Mouse (Mus musculus): ENCODE data around the gene Tpx2.

Gene Tpx2

DNA sequence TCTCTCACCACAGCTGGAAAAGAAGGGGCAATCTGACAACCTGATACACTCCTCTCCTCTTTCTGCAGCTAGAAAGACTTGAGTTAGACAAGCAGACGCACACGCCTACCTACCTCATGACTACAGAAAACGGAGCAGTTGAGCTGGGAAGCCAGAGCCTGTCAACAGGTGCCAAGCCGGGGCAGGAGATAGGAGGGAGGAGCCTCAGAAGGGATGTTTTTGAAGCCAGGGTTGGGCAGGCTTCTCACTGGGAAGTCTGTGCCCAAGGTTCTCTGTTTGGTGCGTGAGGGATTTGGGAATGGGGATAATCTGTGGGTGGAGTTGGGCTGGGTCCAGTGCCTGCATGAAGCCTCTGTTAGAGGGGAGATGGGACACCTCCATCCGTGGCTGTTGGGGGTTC is 63.7 kb downstream of the Tpx2 start:
- DNase-seq (ENCODE audit: inconsistent age in 2 of 2, low spot score in 1 of 2), result no peak

DNA sequence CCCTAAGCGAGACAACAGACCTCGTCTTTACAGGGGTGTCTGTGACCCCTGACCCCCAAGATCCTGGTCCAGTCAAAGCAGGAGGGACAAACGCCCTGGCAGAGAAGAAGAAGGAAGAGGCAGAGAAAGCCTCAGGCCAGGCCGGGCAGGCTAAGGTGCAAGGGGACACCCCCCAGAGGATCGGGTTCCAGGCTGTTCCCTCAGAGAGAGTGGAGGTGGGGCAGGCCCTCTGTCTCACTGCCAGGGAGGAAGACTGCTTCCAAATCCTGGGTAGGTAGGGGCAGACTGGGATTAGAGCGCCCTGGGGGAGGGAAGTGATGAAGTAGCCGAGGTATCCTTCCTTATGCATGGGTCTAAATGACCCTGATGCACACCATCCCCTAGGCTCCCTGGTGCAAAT is 65.7 kb downstream of the Tpx2 start:
- DNase-seq (ENCODE audit: inconsistent age in 2 of 2, low spot score in 1 of 2), result peak in 1 of 2 experiments; percentile 42

DNA sequence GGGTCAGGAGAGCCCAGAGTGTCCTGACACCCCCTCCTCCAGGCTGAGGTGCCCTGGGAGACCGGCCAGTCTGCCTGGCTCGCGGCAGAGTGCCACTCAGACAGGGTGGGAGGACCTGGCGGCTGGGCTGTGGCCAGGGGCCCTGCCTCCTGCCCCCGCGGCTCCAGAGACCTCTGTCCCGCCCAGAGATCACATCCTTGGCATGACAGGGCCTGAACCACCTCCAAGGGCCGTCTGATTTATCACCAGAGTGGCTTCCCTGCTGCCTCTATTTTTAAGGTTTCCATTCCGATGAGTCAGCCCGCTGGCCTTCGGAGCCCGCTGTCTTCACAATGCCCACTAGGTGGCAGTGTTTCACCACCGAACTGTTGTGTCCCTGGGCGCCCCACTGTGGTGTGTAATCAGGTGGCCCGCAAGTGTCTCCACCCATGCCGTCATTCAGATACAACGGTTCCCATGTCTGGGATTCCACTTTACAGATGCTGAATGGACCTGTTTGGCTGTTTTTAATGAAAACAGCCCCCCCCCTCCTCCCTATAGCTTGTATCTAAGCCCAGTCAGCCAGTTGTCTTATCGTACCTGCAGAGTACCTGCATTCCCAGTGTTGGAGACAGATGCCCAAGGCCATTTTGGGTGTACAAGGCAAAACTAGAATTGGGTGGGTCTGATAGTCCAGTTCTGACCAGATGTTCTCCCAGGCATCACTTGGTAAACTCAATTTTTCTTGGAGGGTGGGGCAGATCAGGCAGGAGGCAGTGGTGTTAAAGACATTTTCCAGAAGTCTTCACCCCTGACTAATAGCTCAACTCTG is 66.8 kb downstream of the Tpx2 start:
- peak; percentile 94 to 98 for DNase-seq (ENCODE audit: inconsistent age in 2 of 2, low spot score in 1 of 2)

DNA sequence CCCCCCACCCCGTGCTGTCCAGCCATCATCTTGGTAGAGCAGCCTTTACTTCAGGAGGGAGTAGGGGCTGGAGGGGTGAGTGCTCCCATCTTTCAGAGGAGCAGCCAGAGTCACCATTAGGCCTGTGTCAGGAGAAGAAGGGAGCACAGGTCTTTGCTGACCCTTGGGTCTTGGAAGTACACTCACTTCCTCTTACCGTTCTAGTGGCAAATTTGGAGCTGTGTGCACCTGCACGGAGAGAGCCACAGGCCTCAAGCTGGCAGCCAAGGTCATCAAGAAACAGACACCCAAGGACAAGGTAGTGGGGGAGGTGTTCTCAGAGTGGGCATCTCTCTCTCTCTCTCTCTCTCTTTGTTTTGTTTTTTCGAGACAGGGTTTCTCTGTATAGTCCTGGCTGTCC is 67.7 kb downstream of the Tpx2 start:
- DNase-seq (ENCODE audit: inconsistent age in 2 of 2, low spot score in 1 of 2), result peak in 1 of 2 experiments; percentile 15

DNA sequence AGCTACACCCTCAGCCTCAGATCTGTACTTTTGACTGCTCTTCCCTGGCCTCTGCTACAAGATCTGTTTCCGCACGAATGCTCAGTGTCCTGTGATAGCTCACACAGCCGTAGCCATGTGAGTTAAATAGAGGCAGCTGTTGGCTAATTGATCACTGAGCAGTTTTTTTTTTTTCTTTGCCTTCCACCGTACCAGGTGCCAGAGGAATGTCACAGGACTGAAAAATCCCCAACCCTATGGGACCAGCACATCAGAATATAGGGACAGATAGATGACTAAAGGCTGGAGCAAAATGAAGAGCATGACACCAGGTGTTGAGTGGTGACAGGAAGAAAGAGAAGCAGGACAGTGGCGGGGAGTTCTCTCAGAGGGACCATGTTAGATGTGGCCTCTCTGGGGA is 68.3 kb downstream of the Tpx2 start:
- DNase-seq (ENCODE audit: inconsistent age in 2 of 2, low spot score in 1 of 2), result no peak

DNA sequence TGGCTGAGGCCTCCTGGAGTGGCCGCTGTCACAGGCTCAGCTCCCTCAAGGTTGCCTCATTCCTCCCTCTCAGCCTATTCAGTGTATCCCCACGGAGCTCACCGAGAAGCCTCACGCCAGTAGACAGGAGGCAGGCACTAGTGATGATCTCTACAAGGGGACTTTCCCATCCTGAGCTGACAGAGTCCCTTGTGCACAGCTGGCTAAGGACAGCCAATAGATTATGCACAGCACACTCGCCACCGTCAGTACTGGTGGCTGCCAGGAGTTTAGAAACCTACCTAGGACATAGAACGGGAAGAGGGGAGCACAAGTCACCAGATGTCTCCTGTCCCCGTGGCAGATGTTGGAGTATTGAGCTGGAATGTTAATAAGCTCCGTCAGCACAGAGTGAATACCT is 69.9 kb downstream of the Tpx2 start:
- peak in 1 of 2 experiments; percentile 19 for DNase-seq (ENCODE audit: inconsistent age in 2 of 2, low spot score in 1 of 2)

DNA sequence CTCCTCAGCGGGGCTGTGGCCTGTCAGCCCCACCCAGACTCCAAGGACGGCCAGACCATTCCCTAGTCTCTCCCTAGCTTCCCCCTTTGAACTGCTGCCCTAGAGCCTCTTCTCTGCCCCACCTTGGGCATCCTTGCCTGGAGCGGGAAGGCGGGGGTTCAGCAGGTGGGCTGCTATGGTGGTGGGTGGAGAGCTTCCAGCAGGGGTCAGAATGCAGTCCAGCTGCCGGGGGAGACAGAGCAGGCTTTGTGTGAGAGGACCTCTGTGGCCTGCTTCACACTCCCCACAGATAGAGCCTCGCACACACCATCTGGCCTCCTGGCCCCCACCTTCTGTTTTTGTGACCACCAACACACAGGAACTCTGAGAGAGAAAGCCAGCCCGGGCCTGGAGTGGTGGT is 74.6 kb downstream of the Tpx2 start:
- DNase-seq (ENCODE audit: inconsistent age in 2 of 2, low spot score in 1 of 2), result no peak

DNA sequence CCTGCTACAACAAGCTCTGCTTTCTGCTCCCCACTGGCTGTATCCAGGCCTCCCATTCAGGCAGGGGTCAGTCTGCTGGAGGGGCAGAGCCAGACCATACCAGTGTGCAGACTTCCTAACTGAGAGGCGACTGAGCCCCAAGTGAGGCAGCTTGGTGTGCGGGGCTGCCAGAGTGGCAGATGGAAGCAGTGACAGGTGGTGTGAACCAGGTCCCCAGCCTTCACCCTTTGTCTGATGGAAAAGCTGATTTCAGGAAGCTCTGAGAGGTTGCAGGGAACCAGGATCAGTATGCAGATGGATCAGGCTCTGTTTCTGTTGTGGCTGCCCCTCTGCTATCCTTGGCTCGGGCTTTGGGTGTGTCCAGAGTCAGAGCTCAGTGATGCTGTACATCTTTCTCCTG is 75.9 kb downstream of the Tpx2 start:
- DNase-seq (ENCODE audit: inconsistent age in 2 of 2, low spot score in 1 of 2), result no peak

DNA sequence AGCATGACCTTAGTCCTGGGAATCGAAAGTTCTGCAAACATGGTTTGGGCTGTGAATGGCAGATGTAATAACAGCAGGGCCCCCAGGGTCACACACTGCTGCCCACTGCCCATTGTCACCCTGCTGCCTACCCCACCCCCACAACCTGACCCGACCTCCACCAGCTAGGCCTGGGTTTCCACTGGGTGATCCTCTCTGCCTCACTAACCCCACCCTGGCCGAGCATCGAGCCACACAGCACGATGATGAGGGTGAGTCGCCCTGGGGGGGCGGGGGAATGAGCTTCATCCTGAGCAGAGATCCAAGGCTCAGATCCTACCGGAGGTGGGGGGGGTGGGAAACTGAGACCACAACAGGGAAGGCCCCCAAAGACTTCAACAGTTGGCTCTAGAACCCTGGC is 76.4 kb downstream of the Tpx2 start:
- no peak for DNase-seq (ENCODE audit: inconsistent age in 2 of 2, low spot score in 1 of 2)

DNA sequence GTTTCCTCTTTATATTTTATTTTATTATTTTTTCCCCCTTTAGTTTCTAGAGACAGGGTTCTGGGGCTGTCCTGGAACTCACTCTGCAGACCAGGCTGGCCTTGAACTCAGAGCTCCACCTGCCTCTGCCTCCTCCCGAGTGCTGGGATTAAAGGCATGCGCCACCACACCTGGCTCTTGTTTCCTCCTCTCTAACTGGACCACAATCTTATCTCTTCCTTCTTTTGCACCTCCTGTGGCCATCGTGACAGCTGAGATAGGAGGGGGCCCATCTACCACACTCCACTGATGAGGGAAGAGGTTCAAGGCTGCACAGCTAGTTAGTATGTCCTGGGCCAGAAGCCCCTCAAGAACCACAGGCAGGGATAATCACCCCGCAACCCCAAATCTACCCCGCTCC is 76.8 kb downstream of the Tpx2 start:
- no peak for DNase-seq (ENCODE audit: inconsistent age in 2 of 2, low spot score in 1 of 2)

DNA sequence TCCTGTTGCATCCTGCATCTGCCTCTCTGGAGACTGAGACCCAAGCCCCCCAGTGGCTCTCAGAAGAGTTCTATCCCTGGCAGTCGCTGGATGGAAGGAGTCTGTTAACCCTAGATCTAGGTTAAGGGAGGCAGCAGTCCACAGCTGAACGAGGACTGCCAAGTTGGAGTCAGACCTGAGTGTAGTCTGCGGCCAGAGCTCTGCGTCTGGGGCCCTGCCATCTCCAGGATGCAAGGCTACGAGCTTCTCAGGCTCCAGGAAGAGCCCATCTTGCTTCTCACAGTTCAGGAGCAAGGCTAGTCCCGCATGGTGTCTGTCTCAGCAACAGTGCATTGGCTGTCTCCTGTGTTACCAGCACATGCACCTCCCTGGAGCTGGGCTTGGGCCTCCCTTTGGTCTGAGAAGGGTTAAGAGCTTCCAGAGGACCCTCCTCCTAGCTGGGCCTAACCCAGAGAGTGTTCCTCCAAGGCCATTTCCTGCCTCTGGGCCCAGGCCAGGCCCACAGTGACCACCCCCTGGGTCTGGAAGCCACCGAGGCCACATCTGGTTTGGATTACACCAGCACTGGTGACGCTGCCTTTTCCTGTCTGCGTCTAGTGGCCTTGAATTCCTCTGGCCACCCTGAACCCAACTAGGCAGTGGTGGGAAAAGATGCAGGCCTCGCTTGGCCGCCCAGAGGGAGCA is 77.6 kb downstream of the Tpx2 start:
- peak; percentile 88 to 94 for DNase-seq (ENCODE audit: inconsistent age in 2 of 2, low spot score in 1 of 2)

DNA sequence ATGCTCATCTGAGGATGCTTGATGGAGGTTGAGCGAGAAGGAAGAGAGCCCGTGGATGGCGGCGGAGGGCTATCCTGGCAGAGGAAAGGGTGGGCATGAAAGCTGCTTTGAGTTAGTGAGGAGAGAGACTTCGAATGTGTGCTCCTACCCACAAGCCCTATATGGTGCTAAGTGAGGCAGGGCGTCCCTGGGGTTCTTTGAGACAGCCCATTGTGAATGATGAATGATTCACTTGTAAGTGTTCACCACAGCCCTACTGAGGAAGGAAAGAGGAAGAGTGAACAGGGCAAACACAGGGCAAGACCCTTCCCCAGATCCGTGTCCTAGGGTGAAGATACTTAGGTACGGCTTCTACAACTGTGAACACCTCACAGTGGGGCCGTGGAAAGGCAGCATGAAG is 79.1 kb downstream of the Tpx2 start:
- DNase-seq (ENCODE audit: inconsistent age in 2 of 2, low spot score in 1 of 2), result no peak

DNA sequence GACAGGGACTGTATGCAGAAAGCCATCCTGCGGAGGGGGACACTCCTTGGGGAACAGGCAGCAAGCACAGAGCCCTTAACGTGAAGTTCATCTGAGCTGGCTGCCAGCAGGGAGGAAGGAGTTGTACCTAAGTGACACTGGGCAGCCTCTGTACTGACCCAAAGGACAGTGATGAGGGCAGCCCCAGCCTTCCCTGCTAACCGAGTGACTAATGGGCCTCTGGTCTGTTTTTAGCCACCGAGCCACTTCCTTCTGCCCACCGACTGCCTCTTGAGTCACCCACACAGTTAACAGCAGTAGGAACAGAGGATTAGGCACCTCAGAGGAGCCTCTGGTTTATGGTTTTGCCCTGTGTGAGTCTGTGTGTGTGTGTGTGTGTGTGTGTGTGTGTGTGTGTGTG is 79.6 kb downstream of the Tpx2 start:
- DNase-seq (ENCODE audit: inconsistent age in 2 of 2, low spot score in 1 of 2), result peak; percentile 73 to 79

DNA sequence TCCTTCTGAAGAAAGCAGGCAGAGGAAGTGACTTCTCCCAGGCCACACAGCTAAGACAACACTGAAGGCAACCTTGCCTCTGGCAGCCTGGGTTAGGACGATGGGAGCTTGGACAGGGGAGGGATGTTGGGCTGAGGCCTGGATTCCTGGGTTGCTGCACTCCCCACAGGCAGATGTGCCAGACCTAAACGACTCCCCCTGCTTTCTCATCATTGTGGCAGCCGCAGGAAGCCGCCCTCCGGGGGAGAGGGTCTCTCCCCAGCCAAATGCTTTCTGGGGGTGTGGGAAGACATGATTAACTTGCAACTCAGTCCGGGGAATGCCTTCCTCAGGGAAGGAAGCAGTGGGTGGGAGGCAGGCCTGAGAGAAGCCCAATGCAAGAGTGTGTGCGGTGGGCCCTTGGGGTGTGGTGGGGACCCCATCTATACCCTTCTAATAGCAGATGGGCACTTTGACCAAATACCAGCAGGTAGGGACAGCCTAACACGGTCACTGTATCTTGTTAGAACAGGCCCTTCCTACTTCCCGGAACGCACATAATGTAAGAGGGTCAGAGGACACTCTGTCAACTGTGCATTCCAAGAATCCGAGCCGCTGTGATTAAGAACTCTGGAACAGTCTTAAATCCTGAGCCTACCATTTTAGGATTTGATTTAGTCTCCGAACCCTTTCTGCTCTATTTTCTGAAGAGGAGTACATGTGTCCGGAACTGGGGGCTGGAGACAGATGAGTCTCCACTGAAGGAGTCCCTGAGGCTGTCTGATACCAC is 80.6 kb downstream of the Tpx2 start:
- DNase-seq (ENCODE audit: inconsistent age in 2 of 2, low spot score in 1 of 2), result peak in 1 of 2 experiments; percentile 49

DNA sequence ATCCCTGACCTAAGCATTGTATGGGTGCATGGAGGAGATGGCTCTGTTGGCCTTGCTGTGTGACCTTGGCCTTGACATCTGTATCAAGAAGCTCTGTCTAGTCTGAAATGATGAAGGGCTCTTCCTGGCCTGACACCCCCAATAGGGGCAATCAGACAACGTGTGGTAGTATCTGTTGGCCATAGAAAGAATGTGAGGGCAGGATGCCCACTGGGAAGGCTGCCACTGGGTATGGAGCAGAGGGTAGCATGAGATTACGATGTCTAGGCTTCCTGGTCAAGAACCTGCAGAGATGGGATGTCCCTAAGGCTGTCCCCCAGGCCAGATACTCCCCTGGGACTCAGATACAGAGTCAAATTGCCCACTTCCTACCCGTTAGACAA is 81.2 kb downstream of the Tpx2 start:
- peak in 1 of 2 experiments; percentile 53 for DNase-seq (ENCODE audit: inconsistent age in 2 of 2, low spot score in 1 of 2)

DNA sequence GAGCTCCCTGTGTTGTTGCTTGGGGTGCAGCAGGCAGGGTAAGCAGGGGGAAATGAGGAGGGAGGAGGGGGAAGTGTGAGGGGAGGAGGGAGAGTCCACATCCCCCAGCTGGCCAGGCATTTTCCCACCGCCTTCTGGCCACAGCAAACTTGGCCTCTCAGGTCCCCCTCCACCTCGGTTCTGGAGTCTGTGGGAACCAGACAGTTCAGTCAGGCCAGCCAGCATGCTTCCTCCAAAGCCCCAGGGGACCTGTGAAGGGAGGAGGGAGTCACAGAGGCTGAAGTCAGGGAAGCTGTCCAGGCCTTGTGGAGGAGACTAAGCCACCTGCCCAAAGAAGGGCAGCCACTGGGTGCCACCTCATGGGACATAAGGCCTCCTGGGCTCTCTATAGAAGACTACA is 82.5 kb downstream of the Tpx2 start:
- peak in 1 of 2 experiments; percentile 54 for DNase-seq (ENCODE audit: inconsistent age in 2 of 2, low spot score in 1 of 2)

DNA sequence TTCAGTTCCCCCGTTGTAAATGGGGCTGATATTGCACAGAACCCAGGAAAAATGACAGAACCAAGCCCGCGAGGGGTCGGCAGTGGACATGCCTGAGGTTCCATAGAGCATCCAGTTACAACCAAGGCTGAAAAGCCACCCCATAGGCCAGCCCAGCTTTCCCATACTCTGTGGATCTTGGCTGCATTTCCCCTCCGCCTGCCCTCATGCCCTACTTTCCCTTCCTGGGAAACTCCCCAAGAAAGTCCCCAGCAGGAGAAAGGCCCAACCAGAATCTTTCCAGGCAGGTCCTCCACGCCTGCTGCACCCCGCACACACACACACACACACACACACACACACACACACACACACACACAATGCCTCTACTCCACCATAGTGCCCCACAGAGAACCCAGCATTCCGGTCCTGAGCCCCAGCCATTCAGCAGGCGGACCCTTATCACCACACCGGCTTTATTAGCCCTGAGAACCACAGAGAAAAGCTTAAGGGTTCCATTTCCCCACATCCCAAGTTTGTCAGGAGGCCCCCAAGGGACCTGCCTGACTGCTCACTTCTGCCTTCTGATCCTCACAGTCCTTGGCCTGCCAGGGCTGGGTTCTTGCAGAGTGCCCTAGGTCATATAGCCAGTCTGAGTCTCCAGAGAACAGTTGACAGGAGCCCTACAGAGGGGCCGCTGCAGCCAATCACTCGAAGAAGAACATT is 83.8 kb downstream of the Tpx2 start:
- no peak for DNase-seq (ENCODE audit: inconsistent age in 2 of 2, low spot score in 1 of 2)

DNA sequence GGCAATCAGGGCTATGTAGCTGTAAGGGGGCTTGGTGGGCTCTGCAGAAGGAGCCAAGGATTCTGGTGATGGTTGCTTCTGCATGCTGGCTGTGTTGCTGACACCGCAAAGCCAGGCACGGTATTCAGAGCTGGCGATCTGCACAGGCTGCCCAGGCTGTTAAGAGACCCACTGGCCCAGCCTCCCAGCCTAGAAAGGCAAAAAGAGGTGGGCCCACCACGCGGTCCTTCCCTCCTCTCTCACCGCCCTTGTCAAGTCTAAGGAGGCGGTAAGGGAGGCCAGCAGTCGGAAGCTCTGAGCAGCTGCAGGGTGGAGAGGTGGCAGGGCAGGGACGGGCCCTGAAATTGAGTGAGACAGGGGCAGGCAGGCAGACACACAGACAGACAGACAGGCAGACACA is 85.3 kb downstream of the Tpx2 start, which contains the start of gene Foxs1:
TSS of gene Foxs1 (minus strand) at position 161 of the 400 bp plus-strand sequence.
- no peak for DNase-seq (ENCODE audit: inconsistent age in 2 of 2, low spot score in 1 of 2)

DNA sequence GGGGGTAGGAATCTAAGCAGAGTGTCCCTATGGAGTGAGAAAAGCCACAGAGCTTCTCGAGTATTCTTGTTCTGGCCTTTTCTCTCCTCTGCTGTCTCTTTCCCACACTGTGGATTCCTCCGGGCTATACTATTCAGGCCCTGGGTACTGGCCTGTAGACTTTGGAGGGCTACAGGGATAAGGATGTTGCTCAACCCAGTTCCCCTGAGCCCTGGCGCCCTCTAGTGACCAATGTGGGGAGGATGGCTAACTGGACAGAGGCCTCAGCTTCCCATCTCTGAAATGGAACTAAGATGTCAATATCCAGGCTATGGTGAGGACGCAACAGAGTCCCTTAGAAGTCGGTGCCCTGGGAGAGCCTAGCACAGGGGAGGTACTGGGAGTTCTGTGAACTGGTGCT is 85.8 kb downstream of the Tpx2 start:
- DNase-seq (ENCODE audit: inconsistent age in 2 of 2, low spot score in 1 of 2), result peak; percentile 73 to 88

DNA sequence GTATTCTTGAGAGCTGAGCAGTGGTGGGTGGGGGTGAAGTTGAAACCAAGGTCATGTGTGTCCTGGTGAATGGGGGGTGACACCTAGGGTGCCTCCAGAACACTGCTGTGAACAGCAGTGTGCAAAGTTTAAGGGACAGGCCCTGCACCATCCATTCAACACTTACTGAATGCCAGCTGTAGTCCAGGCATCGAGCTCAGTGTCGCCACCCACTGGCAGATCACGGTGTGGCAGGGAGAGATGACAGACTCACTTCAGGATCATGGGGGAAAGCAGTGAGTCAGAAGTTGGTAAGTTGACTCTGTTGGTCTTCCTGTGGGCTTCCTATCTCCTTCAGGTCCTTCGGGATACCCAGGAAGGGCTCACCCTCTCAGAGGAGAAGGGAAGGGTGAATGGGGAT is 92.1 kb downstream of the Tpx2 start:
- peak; percentile 57 to 85 for DNase-seq (ENCODE audit: inconsistent age in 2 of 2, low spot score in 1 of 2)

DNA sequence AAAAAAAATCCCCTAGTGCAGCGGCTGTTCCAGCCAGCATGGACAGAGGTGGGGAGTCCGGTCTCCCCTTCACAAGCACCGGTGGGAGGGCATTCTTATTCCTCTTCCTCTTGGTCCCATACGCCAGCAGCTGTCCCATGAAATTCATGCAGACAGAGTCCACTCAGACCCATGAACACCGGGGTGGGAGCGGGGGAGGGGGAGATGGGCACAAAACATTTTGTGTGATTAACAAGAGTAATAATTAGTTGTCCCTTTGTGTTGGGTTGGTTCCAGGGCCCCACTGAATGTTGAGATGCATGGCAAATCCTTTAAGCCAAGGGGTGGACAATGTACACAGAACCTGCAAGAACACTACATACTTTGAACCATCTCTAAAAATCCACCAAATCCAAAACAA is 93.3 kb downstream of the Tpx2 start:
- DNase-seq (ENCODE audit: inconsistent age in 2 of 2, low spot score in 1 of 2), result no peak
